Mouse (Mus musculus): ENCODE measurements around the gene Fxyd6. TPM values are rescaled to one million over a fixed set of nuclear protein-coding genes. Genes with fewer than 3 reads are reported as not detected.

Gene Fxyd6
- total RNA-seq (2023): not detected in 4 replicates

DNA sequence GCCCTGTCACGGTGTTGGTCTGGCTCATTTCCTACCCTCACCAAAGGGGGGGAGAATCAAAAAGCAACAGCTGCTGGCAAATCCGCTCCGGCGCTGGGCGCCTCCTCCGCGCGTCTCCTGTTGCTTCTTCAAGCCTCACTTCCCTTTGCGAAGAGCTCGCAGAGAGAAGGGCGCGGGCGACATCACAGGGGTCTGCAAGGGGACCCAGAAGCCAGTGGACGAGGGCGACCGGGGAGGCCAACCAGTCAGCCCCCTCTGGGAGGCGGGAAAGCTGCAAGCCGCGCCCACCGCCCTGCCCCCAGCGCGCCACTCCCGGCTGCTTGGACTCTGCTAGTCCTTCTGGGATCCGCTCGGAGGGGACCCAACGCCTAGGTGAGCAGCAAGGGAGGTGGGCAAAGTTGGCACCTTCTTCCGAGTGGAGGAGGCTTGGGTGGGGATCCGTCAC, at the start of gene Fxyd6:
TSS of gene Fxyd6 (plus strand) at position 69 of the 445 bp plus-strand sequence.

DNA sequence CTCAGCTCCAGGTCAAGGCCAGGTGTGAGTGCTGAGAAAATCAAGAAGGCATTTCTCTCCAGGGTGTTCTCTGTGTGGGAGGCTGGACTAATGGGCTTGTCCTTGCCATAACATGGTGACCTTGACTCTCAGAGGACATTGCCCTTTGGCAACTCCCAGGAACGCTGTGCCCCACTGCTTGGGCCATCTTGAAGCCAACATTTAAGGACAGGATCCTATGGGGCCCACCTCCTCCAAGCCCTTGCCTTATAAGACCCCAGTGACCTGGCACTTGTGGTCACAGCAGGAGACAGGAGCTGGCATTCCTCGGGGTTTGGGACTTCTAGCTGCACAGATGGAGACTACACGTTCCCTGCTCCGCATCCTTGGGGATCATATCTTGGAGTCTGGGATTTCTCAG, 29.4 kb downstream of the Fxyd6 start, which contains the start of gene Fxyd2:
TSS of gene Fxyd2 (plus strand) at position 236 of the 400 bp plus-strand sequence.

DNA sequence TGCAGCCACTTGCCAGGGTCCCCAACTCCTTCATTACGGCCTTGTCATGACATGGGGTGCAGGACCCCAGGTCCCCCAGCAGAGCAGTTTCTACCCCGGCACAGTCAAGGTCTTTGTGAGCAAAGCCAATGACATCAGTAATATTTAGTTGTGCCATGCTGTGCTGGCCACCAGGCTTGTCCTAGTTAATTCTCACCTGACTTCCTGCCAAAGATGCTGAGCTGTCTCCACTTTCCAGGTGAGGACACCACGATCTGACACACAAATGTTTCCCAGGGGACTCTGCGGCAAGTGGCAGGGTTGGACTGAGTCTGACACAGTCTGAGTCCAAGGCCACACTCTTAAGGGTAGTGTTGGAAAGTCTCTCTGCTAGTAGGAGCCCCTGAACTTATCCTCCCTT, 56.5 kb downstream of the Fxyd6 start, which contains the start of gene Dscaml1:
TSS of gene Dscaml1 (plus strand) at position 173 of the 400 bp plus-strand sequence.

Other genes starting within 250 kb of the Fxyd6 start
- 0.33 to 0.63 TPM (median 0.43 TPM) in 4 replicates for gene Scn4b, start 231.8 kb upstream of the Fxyd6 start, total RNA-seq (2023)
- gene BC049352, start 188.2 kb upstream of the Fxyd6 start, total RNA-seq (2023): 0.46 to 0.58 TPM in 2 of 4 replicates, not detected in the others
- gene Tmprss4, start 166.1 kb upstream of the Fxyd6 start, total RNA-seq (2023): not detected in 4 replicates
- gene Il10ra, start 101.0 kb upstream of the Fxyd6 start, total RNA-seq (2023): 147 to 156 TPM (median 155 TPM) in 4 replicates
- 0.24 to 0.56 TPM (median 0.40 TPM) in 4 replicates for gene Tmprss13, start 51.1 kb upstream of the Fxyd6 start, total RNA-seq (2023)
- gene Fxyd2, start 29.5 kb downstream of the Fxyd6 start, total RNA-seq (2023): not detected in 4 replicates
- not detected in 4 replicates for gene Dscaml1, start 56.4 kb downstream of the Fxyd6 start, total RNA-seq (2023)